Comparison of ENCODE assay signal across 13 mouse cellular contexts in genomic region chr4:12306618-12307565, GRCm38 (mm10).
A peak's percentile ranks its signal among the peaks of the same experiment; 100 is the strongest.
DNase-seq lines count a peak whose midpoint lies in the region; ATAC-seq and TF ChIP-seq lines count a peak whose summit lies in the region.
"Had no signal": no experiment of that assay in that cellular context is flagged by ENCODE, and none has a peak within 500 bp of the region (broad histone marks: within the 10 kb centered on the region; RNA-seq: fewer than 3 reads in every experiment).

No protein-coding gene starts in this region.

- H3K4me2 ChIP-seq in forebrain, embryonic 11.5 days (ENCODE audit: low read depth, low read length, severe bottlenecking), result no peak overlapping the region
- no peak overlapping the region for H3K4me2 ChIP-seq in hindbrain, embryonic 11.5 days (replicated peaks; ENCODE audit: low read depth, low read length)
- peak overlapping the region; percentile 5; the same call in 1 of the 2 replicates for H3K4me2 ChIP-seq in midbrain, embryonic 12.5 days (replicated peaks)
- H3K4me2 ChIP-seq: lung, embryonic 15.5 days had no signal

- no peak for TF ChIP-seq CTCF in brain, embryonic 14.5 days (IDR thresholded peaks at IDR 0.05; ENCODE audit: borderline replicate concordance, extremely low read depth, insufficient read depth, insufficient read length)

- H3K4me3 ChIP-seq in forebrain, embryonic 11.5 days (ENCODE audit: low read depth, low read length), result no peak overlapping the region
- H3K4me3 ChIP-seq in forebrain, embryonic 10.5 days, result no peak overlapping the region
- H3K4me3 ChIP-seq in hindbrain, embryonic 11.5 days (ENCODE audit: low read depth, low read length), result no peak overlapping the region
- no peak overlapping the region for H3K4me3 ChIP-seq in midbrain, embryonic 12.5 days
- H3K4me3 ChIP-seq: lung, embryonic 15.5 days had no signal

- peak; percentile 55 for ATAC-seq in forebrain, embryonic 11.5 days (replicated peaks; ENCODE audit: low FRiP score)
- ATAC-seq in hindbrain, embryonic 11.5 days (ENCODE audit: low FRiP score), result peak; percentile 82
- ATAC-seq in midbrain, embryonic 12.5 days (ENCODE audit: low FRiP score, low read depth), result peak; percentile 79
- no peak for ATAC-seq in erythroblast, adult 5-6 weeks (replicated peaks; ENCODE audit: low FRiP score, poor library complexity, severe bottlenecking)

- WGBS in forebrain, embryonic 11.5 days, result 70% methylated on average over 9 of the region's 9 CpGs
- 77% methylated on average over 9 of the region's 9 CpGs for WGBS in forebrain, embryonic 10.5 days
- 54% methylated on average over 9 of the region's 9 CpGs for WGBS in hindbrain, embryonic 11.5 days
- 56% methylated on average over 9 of the region's 9 CpGs for WGBS in midbrain, embryonic 12.5 days

- no peaks in the 10 kb centered on the region for H3K36me3 ChIP-seq in forebrain, embryonic 11.5 days (ENCODE audit: control insufficient read depth, insufficient read depth, low read length)
- no peaks in the 10 kb centered on the region for H3K36me3 ChIP-seq in forebrain, embryonic 10.5 days (replicated peaks)
- H3K36me3 ChIP-seq in hindbrain, embryonic 11.5 days (ENCODE audit: control insufficient read depth, insufficient read depth, low read length), result no peaks in the 10 kb centered on the region
- no peaks in the 10 kb centered on the region for H3K36me3 ChIP-seq in midbrain, embryonic 12.5 days
- H3K36me3 ChIP-seq: G1E; lung, embryonic 15.5 days had no signal

- no peak overlapping the region for H3K9ac ChIP-seq in forebrain, embryonic 11.5 days (ENCODE audit: low read length)
- H3K9ac ChIP-seq in hindbrain, embryonic 11.5 days (ENCODE audit: low read depth, low read length), result no peak overlapping the region
- H3K9ac ChIP-seq in midbrain, embryonic 12.5 days (replicated peaks), result 0 out of 2 replicates have a peak overlapping the region, but pooled peaks have one; percentile 20
- H3K9ac ChIP-seq: lung, embryonic 15.5 days had no signal

- no peaks in the 10 kb centered on the region for H3K9me3 ChIP-seq in forebrain, embryonic 11.5 days (ENCODE audit: control insufficient read depth, low read length)
- H3K9me3 ChIP-seq in forebrain, embryonic 10.5 days, result no peaks in the 10 kb centered on the region
- H3K9me3 ChIP-seq in hindbrain, embryonic 11.5 days (ENCODE audit: control insufficient read depth, low read length), result no peaks in the 10 kb centered on the region
- no peaks in the 10 kb centered on the region for H3K9me3 ChIP-seq in midbrain, embryonic 12.5 days
- H3K9me3 ChIP-seq: G1E; lung, embryonic 15.5 days had no signal

- no peaks in the 10 kb centered on the region for H3K4me1 ChIP-seq in forebrain, embryonic 11.5 days (replicated peaks; ENCODE audit: control insufficient read depth, insufficient read depth, low read length)
- peaks cover 8% of the 10 kb centered on the region; the same call in 1 of the 2 replicates for H3K4me1 ChIP-seq in forebrain, embryonic 10.5 days
- H3K4me1 ChIP-seq in hindbrain, embryonic 11.5 days (replicated peaks; ENCODE audit: control insufficient read depth, insufficient read depth, low read length), result no peaks in the 10 kb centered on the region
- H3K4me1 ChIP-seq in midbrain, embryonic 12.5 days, result peaks cover 12% of the 10 kb centered on the region; the same call in 1 of the 2 replicates
- H3K4me1 ChIP-seq: lung, embryonic 15.5 days had no signal

- no peak for TF ChIP-seq POLR2A in brain, embryonic 14.5 days (IDR thresholded peaks at IDR 0.05; ENCODE audit: borderline replicate concordance, extremely low read depth, insufficient read depth, insufficient read length, poor library complexity, severe bottlenecking)

- no peak for DNase-seq in forebrain, embryonic 11.5 days (ENCODE audit: low spot score)
- DNase-seq in forebrain, embryonic 10.5 days (ENCODE audit: extremely low spot score, low spot score), result no peak
- peak; percentile 78 for DNase-seq in brain, embryonic 14.5 days (ENCODE audit: low read depth)
- peak; percentile 11 for DNase-seq in hindbrain, embryonic 11.5 days (ENCODE audit: low spot score)
- no peak for DNase-seq in spleen, adult 18-20 months
- no peak for DNase-seq in spleen, postnatal 4 days (ENCODE audit: low spot score in 2 of 2)
- DNase-seq: gastrocnemius, postnatal 36 days; kidney, adult 18-20 months; liver had no signal

- H3K27ac ChIP-seq in forebrain, embryonic 11.5 days (ENCODE audit: low read depth, low read length), result 0 out of 2 replicates have a peak overlapping the region, but pooled peaks have one; percentile 18
- no peak overlapping the region for H3K27ac ChIP-seq in forebrain, embryonic 10.5 days
- peak overlapping the region; percentile 43 for H3K27ac ChIP-seq in hindbrain, embryonic 11.5 days (ENCODE audit: low read depth, low read length)
- H3K27ac ChIP-seq in midbrain, embryonic 12.5 days (replicated peaks), result peak overlapping the region; percentile 82
- H3K27ac ChIP-seq: lung, embryonic 15.5 days had no signal

- H3K27me3 ChIP-seq in forebrain, embryonic 11.5 days (ENCODE audit: control insufficient read depth, insufficient read depth, low read length), result no peaks in the 10 kb centered on the region
- H3K27me3 ChIP-seq in forebrain, embryonic 10.5 days (ENCODE audit: poor library complexity, severe bottlenecking), result no peaks in the 10 kb centered on the region
- no peaks in the 10 kb centered on the region for H3K27me3 ChIP-seq in hindbrain, embryonic 11.5 days (ENCODE audit: control insufficient read depth, insufficient read depth, low read length)
- H3K27me3 ChIP-seq in midbrain, embryonic 12.5 days, result no peaks in the 10 kb centered on the region
- H3K27me3 ChIP-seq: lung, embryonic 15.5 days had no signal

Comparison
In these comparisons a context has a peak if more than half of its experiments do, and no peak if none do; other contexts are left out.
1. DNase-seq: peak in brain, embryonic 14.5 days (single experiment) and hindbrain, embryonic 11.5 days (single experiment); none in forebrain, embryonic 11.5 days (single experiment), forebrain, embryonic 10.5 days (single experiment), spleen, adult 18-20 months (0 of 2) and spleen, postnatal 4 days (0 of 2).